Comparison of ENCODE assay signal across 11 mouse cellular contexts in genomic region chr5:148611323-148611722, GRCm38 (mm10).
"Had no signal": no experiment of that assay in that cellular context is flagged by ENCODE, and none has a peak within 500 bp of the region (broad histone marks: within the 10 kb centered on the region; RNA-seq: fewer than 3 reads in every experiment).

No protein-coding gene starts in this region.

- H3K4me2 ChIP-seq: kidney, embryonic 15.5 days; limb, embryonic 13.5 days; midbrain, embryonic 13.5 days; neural tube, embryonic 12.5 days had no signal

- H3K9me3 ChIP-seq: kidney, embryonic 15.5 days; limb, embryonic 13.5 days; midbrain, embryonic 13.5 days; neural tube, embryonic 12.5 days had no signal

- H3K36me3 ChIP-seq: kidney, embryonic 15.5 days; limb, embryonic 13.5 days; midbrain, embryonic 13.5 days; neural tube, embryonic 12.5 days had no signal

- H3K9ac ChIP-seq: kidney, embryonic 15.5 days; limb, embryonic 13.5 days; liver, embryonic 14.5 days; midbrain, embryonic 13.5 days; neural tube, embryonic 12.5 days had no signal

- DNase-seq: kidney, postnatal 14 days; lung, adult 18-20 months; thymus, postnatal 4 days had no signal

- H3K27me3 ChIP-seq: kidney, embryonic 15.5 days; limb, embryonic 13.5 days; midbrain, embryonic 13.5 days; neural tube, embryonic 12.5 days had no signal

- ATAC-seq: midbrain, embryonic 13.5 days had no signal

- H3K27ac ChIP-seq: kidney, embryonic 15.5 days; left cerebral cortex, adult 2 months; limb, embryonic 13.5 days; liver, embryonic 14.5 days; midbrain, embryonic 13.5 days; neural tube, embryonic 12.5 days; stomach, postnatal 0 days had no signal

- H3K4me3 ChIP-seq: kidney, embryonic 15.5 days; left cerebral cortex, adult 2 months; limb, embryonic 13.5 days; midbrain, embryonic 13.5 days; myocyte; neural tube, embryonic 12.5 days had no signal
